In genomic region chr1:76975077-76975945, GRCm38 (mm10) we compare ENCODE assay signal across 18 mouse cellular contexts.
DNase-seq lines count a peak whose midpoint lies in the region; ATAC-seq and TF ChIP-seq lines count a peak whose summit lies in the region.
"Had no signal": no experiment of that assay in that cellular context is flagged by ENCODE, and none has a peak within 500 bp of the region (broad histone marks: within the 10 kb centered on the region; RNA-seq: fewer than 3 reads in every experiment).

No protein-coding gene starts in this region.

- H3K9me3 ChIP-seq in lung, postnatal 0 days (ENCODE audit: low read length), result no peaks in the 10 kb centered on the region
- H3K9me3 ChIP-seq: forebrain, embryonic 13.5 days had no signal

- H3K79me2 ChIP-seq in heart, adult 2 months (replicated peaks; ENCODE audit: control insufficient read depth, insufficient read depth, low read length), result no peaks in the 10 kb centered on the region

- ATAC-seq in lung, postnatal 0 days, result no peak
- ATAC-seq: forebrain, embryonic 13.5 days; hindbrain, postnatal 0 days; midbrain, embryonic 16.5 days; Patski had no signal

- DNase-seq in heart, postnatal 10 days, result peak; percentile 5 to 15
- no peak for DNase-seq in heart, adult 2 months
- no peak for DNase-seq in lung, postnatal 0 days (ENCODE audit: low spot score)
- no peak for DNase-seq in lung, postnatal 36 days
- DNase-seq in embryo, embryonic 10.5 days (ENCODE audit: low spot score), result peak; percentile 51
- peak; percentile 32 for DNase-seq in forelimb bud, embryonic 11.5 days (ENCODE audit: low read depth, low spot score)
- no peak for DNase-seq in cerebellum, postnatal 4 days (ENCODE audit: low spot score in 2 of 2)
- DNase-seq: adrenal gland, postnatal 25 days; cerebellum, adult 2 months; heart, postnatal 36 days; kidney, adult 2 months; kidney, postnatal 25 days; layer of hippocampus, adult 9-11 months had no signal

- intact Hi-C loops in heart, postnatal 10 days (cut with DNase I), result no loop called here
- intact Hi-C loops in heart, adult 2 months (cut with DNase I), result no loop called here

- no peak overlapping the region for H3K4me2 ChIP-seq in lung, postnatal 0 days (replicated peaks; ENCODE audit: low read depth, low read length)
- H3K4me2 ChIP-seq: forebrain, embryonic 13.5 days had no signal

- no peak for TF ChIP-seq POLR2A in heart, adult 2 months (IDR thresholded peaks at IDR 0.05; ENCODE audit: insufficient read depth, low read depth, low read length)

- no peaks in the 10 kb centered on the region for H3K36me3 ChIP-seq in heart, adult 2 months (ENCODE audit: control insufficient read depth, insufficient read depth, low read length)
- no peaks in the 10 kb centered on the region for H3K36me3 ChIP-seq in lung, postnatal 0 days (ENCODE audit: insufficient read depth, low read length)

- H3K9ac ChIP-seq in heart, adult 2 months (ENCODE audit: low read depth, low read length), result no peak overlapping the region
- no peak overlapping the region for H3K9ac ChIP-seq in lung, postnatal 0 days (replicated peaks; ENCODE audit: low read depth)
- H3K9ac ChIP-seq: forebrain, embryonic 13.5 days had no signal

- 62% methylated on average over 12 of the region's 12 CpGs for WGBS in heart, adult 2 months
- WGBS in lung, postnatal 0 days, result 42% methylated on average over 12 of the region's 12 CpGs

- H3K27me3 ChIP-seq in heart, adult 2 months (ENCODE audit: control insufficient read depth, insufficient read depth, low read length), result no peaks in the 10 kb centered on the region
- no peaks in the 10 kb centered on the region for H3K27me3 ChIP-seq in lung, postnatal 0 days (replicated peaks; ENCODE audit: insufficient read depth, low read length)
- H3K27me3 ChIP-seq: forebrain, embryonic 13.5 days had no signal

- no peak overlapping the region for H3K4me3 ChIP-seq in heart, adult 2 months
- no peak overlapping the region for H3K4me3 ChIP-seq in lung, postnatal 0 days (ENCODE audit: low read depth, low read length)
- H3K4me3 ChIP-seq: forebrain, embryonic 13.5 days had no signal

- no peak for TF ChIP-seq EP300 in heart, adult 2 months (IDR thresholded peaks at IDR 0.05; ENCODE audit: insufficient read depth, low read depth, low read length)
- TF ChIP-seq EP300 in lung, postnatal 0 days (IDR thresholded peaks at IDR 0.05), result no peak

- no peak overlapping the region for H3K27ac ChIP-seq in heart, adult 2 months
- no peak overlapping the region for H3K27ac ChIP-seq in lung, postnatal 0 days (ENCODE audit: low read length)
- H3K27ac ChIP-seq: forebrain, embryonic 13.5 days; hindbrain, postnatal 0 days; macrophage had no signal

- no peaks in the 10 kb centered on the region; the same call in 1 of the 2 replicates for H3K4me1 ChIP-seq in heart, adult 2 months (ENCODE audit: control insufficient read depth, insufficient read depth, low read length)
- H3K4me1 ChIP-seq in lung, postnatal 0 days (ENCODE audit: insufficient read depth, low read depth, low read length), result peaks cover 6% of the 10 kb centered on the region; the same call in 1 of the 2 replicates

- TF ChIP-seq CTCF in heart, adult 2 months (IDR thresholded peaks at IDR 0.05), result no peak
- peak; percentile 11; the same call in 1 of the 2 replicates for TF ChIP-seq CTCF in lung, postnatal 0 days (IDR thresholded peaks at IDR 0.05)

Comparison
In these comparisons a context has a peak if more than half of its experiments do, and no peak if none do; other contexts are left out.
1. DNase-seq: peak in heart, postnatal 10 days (2 of 2), embryo, embryonic 10.5 days (single experiment) and forelimb bud, embryonic 11.5 days (single experiment); none in heart, adult 2 months (0 of 2), lung, postnatal 0 days (single experiment), lung, postnatal 36 days (single experiment) and cerebellum, postnatal 4 days (0 of 2).